Mouse (Mus musculus) erythroblast, embryonic 14.5 days (primary cell): ENCODE data around the gene Wrap73.

ENCODE experiments used
- GATA1 ChIP-seq: IDR thresholded peaks from 2 replicates; pipeline ENCODE4 v1.6.1; 2012; ENCODE audit warnings: low read length, inconsistent platforms, mixed read lengths
- TAL1 ChIP-seq: IDR thresholded peaks from 3 replicates; pipeline ENCODE4 v1.6.1; 2012; ENCODE audit warnings: low read length, inconsistent platforms, mixed read lengths

DNA sequence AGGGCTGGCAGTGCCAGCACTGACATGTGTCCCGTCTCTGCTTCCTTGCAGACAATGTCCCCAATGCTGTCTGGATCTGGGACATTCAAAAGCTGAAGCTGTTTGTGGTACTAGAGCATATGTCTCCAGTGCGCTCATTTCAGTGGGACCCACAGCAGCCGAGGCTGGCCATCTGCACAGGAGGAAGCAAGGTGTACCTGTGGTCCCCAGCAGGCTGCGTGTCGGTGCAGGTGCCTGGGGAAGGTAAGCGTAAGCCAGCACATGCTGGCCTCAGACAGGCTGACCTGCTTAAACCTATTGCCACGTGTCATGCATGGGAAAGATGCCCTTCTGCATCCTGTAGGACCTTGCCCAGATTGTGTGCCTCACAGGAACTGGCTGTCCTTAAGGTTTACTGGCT is 13.9 kb downstream of the Wrap73 start:
- TF ChIP-seq TAL1 (no peak), GATA1 (no peak)
